Mouse (Mus musculus) frontal cortex, adult (tissue): Measurements from ENCODE around the gene Spata16.

Experiments
- ATAC-seq: cut with Nextera tagmentation; 2 replicates; pipeline ENCODE4 v1.9.2; 2017; ENCODE audit warnings: mild to moderate bottlenecking, moderate library complexity, mixed read lengths; ENCODE audit not compliant: low TSS enrichment

Spata16 gene

GRCm38 (mm10) chr3:26826958-26827839 is 189.8 kb downstream of the Spata16 start:
- ATAC-seq = peak; percentile 97

GRCm38 (mm10) chr3:26832954-26833353 is 195.5 kb downstream of the Spata16 start:
- ATAC-seq = peak; percentile 34; the same call in 1 of the 2 replicates

GRCm38 (mm10) chr3:26834178-26835050 is 197.0 kb downstream of the Spata16 start:
- peak; percentile 95 for ATAC-seq

- no peak for ATAC-seq
Measured at GRCm38 (mm10) chr3:26835051-26835755, 197.8 kb downstream of the Spata16 start.

GRCm38 (mm10) chr3:26845041-26845440 is 207.6 kb downstream of the Spata16 start:
- peak; percentile 86 for ATAC-seq

GRCm38 (mm10) chr3:26847935-26848334 is 210.5 kb downstream of the Spata16 start:
- ATAC-seq = peak; percentile 77

GRCm38 (mm10) chr3:26850207-26850606 is 212.8 kb downstream of the Spata16 start:
- no peak for ATAC-seq

- ATAC-seq = 0 out of 2 replicates have a peak, but pooled peaks have one; percentile 28
Measured at GRCm38 (mm10) chr3:26850691-26851563, 213.5 kb downstream of the Spata16 start.

GRCm38 (mm10) chr3:26853557-26853956 is 216.1 kb downstream of the Spata16 start:
- peak; percentile 84 for ATAC-seq

GRCm38 (mm10) chr3:26874706-26875105 is 237.3 kb downstream of the Spata16 start:
- ATAC-seq = peak; percentile 94

GRCm38 (mm10) chr3:26877291-26877690 is 239.9 kb downstream of the Spata16 start:
- ATAC-seq = no peak

GRCm38 (mm10) chr3:26916607-26917006 is 279.2 kb downstream of the Spata16 start:
- ATAC-seq = no peak

- peak; percentile 41; the same call in 1 of the 2 replicates for ATAC-seq
Measured at GRCm38 (mm10) chr3:26920986-26921385, 283.6 kb downstream of the Spata16 start.

- ATAC-seq = peak; percentile 92
Measured at GRCm38 (mm10) chr3:26921576-26921975, 284.2 kb downstream of the Spata16 start.

- peak; percentile 84 for ATAC-seq
Measured at GRCm38 (mm10) chr3:26923391-26923790, 286.0 kb downstream of the Spata16 start.

- ATAC-seq = no peak
Measured at GRCm38 (mm10) chr3:26924212-26924611, 286.8 kb downstream of the Spata16 start.

GRCm38 (mm10) chr3:26933079-26933478 is 295.7 kb downstream of the Spata16 start:
- no peak for ATAC-seq

GRCm38 (mm10) chr3:26936897-26937590 is 299.6 kb downstream of the Spata16 start:
- peak; percentile 38; the same call in 1 of the 2 replicates for ATAC-seq

GRCm38 (mm10) chr3:26966776-26967175 is 329.4 kb downstream of the Spata16 start:
- ATAC-seq = peak; percentile 73
